Mouse (Mus musculus) thymus, adult 2 months (tissue): ENCODE measurements around the gene Lhx1.

ENCODE experiments used
- CTCF ChIP-seq: fragments of 200-500 bp; IDR thresholded peaks from 2 replicates; pipeline ENCODE4 v1.5.1; 2012; ENCODE audit warnings: mild to moderate bottlenecking, control low read depth, low read length, moderate library complexity, borderline replicate concordance; ENCODE audit not compliant: control insufficient read depth, poor library complexity, insufficient read depth; ENCODE audit errors: extremely low read depth
- POLR2A ChIP-seq: fragments of 200-500 bp; IDR thresholded peaks from 2 replicates; pipeline ENCODE4 v1.6.1; 2012; ENCODE audit warnings: mild to moderate bottlenecking, low read length, control low read depth, moderate library complexity; ENCODE audit not compliant: control insufficient read depth, poor library complexity, insufficient read depth; ENCODE audit errors: extremely low read depth

DNA sequence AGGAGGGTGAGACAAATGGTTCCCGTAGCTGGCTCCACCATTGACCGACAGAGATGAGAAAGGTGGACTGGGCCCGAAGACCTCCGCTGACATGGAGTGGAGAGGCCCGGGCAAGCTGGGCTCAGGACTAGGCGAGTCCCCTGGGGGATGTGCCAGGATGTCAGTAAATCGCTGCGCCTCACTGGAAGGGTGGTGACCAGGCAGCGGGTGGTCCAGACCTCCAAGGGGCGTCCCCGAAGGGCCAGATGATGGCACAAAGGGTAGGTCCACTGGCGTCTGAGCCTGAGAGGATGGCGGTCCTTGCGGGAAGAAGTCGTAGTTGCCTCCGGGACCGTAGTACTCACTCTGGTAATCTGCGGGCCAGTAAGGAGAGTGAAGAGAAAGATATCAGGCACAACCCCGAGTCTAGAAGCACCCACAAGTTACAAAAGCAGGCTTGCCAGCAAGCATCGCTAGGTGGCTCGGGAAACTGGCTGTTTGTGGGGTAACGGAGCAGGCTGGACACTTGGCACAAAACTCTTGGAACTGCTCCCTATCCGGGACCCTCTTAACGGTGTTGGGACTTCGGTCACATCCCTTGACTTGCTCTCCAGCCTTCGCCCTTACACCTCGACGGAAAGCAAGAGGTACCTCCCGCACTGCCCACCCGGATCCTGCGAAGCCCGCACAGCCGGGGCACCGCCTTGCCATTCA lies 5.6 kb downstream of the Lhx1 start:
- TF ChIP-seq POLR2A: no peak
- TF ChIP-seq CTCF: no peak
